Mouse (Mus musculus): Measurements from ENCODE around the gene Rtn4. TPM values are rescaled to one million over a fixed set of nuclear protein-coding genes. Genes with fewer than 3 reads are reported as not detected.
"Not testable (repeated sequence)": the region's sequence is repeated elsewhere in the genome, so short reads cannot be mapped to it uniquely, and the experiment has no call there.

Rtn4 gene
- 90.4 and 110 TPM in 2 replicates for polyA plus RNA-seq (2012; rRNA removed)

- peak; percentile 90 for DNase-seq (ENCODE audit: low read depth)
Measured at GRCm38 (mm10) chr11:29692683-29693272, at the start of gene Rtn4. TSS of gene Rtn4 (plus strand) at chr11:29692947.

GRCm38 (mm10) chr11:29644421-29644820 lies 48.3 kb upstream of the Rtn4 start:
- DNase-seq (ENCODE audit: low read depth), result no peak

GRCm38 (mm10) chr11:29645411-29646066 lies 47.2 kb upstream of the Rtn4 start:
- no peak for DNase-seq (ENCODE audit: low read depth)

GRCm38 (mm10) chr11:29647568-29648319 lies 45.0 kb upstream of the Rtn4 start:
- DNase-seq (ENCODE audit: low read depth), result no peak

GRCm38 (mm10) chr11:29655381-29655780 lies 37.4 kb upstream of the Rtn4 start:
- not testable (repeated sequence) for DNase-seq (ENCODE audit: low read depth)

- DNase-seq (ENCODE audit: low read depth), result no peak
Measured at GRCm38 (mm10) chr11:29660740-29661139, 32.0 kb upstream of the Rtn4 start.

- no peak for DNase-seq (ENCODE audit: low read depth)
Measured at GRCm38 (mm10) chr11:29667634-29668033, 25.1 kb upstream of the Rtn4 start.

- DNase-seq (ENCODE audit: low read depth), result no peak
Measured at GRCm38 (mm10) chr11:29669706-29670105, 23.0 kb upstream of the Rtn4 start.

GRCm38 (mm10) chr11:29673359-29673758 lies 19.4 kb upstream of the Rtn4 start:
- no peak for DNase-seq (ENCODE audit: low read depth)

- no peak for DNase-seq (ENCODE audit: low read depth)
Measured at GRCm38 (mm10) chr11:29676718-29677117, 16.0 kb upstream of the Rtn4 start.

GRCm38 (mm10) chr11:29679942-29680341 lies 12.8 kb upstream of the Rtn4 start:
- peak; percentile 9 for DNase-seq (ENCODE audit: low read depth)

GRCm38 (mm10) chr11:29680771-29681170 lies 12.0 kb upstream of the Rtn4 start:
- no peak for DNase-seq (ENCODE audit: low read depth)

- no peak for DNase-seq (ENCODE audit: low read depth)
Measured at GRCm38 (mm10) chr11:29684272-29684671, 8.5 kb upstream of the Rtn4 start.

- DNase-seq (ENCODE audit: low read depth), result no peak
Measured at GRCm38 (mm10) chr11:29686176-29686575, 6.6 kb upstream of the Rtn4 start.

GRCm38 (mm10) chr11:29691556-29691955 lies 1.2 kb upstream of the Rtn4 start:
- no peak for DNase-seq (ENCODE audit: low read depth)

- DNase-seq (ENCODE audit: low read depth), result no peak
Measured at GRCm38 (mm10) chr11:29692111-29692682, 550 bp upstream of the Rtn4 start.

GRCm38 (mm10) chr11:29693576-29694410 lies 1.0 kb downstream of the Rtn4 start:
- no peak for DNase-seq (ENCODE audit: low read depth)

- no peak for DNase-seq (ENCODE audit: low read depth)
Measured at GRCm38 (mm10) chr11:29694754-29695153, 2.0 kb downstream of the Rtn4 start.

- DNase-seq (ENCODE audit: low read depth), result no peak
Measured at GRCm38 (mm10) chr11:29702721-29703120, 10.0 kb downstream of the Rtn4 start.

GRCm38 (mm10) chr11:29705263-29705662 lies 12.5 kb downstream of the Rtn4 start:
- no peak for DNase-seq (ENCODE audit: low read depth)

- no peak for DNase-seq (ENCODE audit: low read depth)
Measured at GRCm38 (mm10) chr11:29706845-29707244, 14.1 kb downstream of the Rtn4 start.

GRCm38 (mm10) chr11:29709512-29709911 lies 16.8 kb downstream of the Rtn4 start:
- no peak for DNase-seq (ENCODE audit: low read depth)

All from gonadal fat pad, adult 2 months (tissue).